ENCODE assay signal across 7 mouse cellular contexts in genomic region chr4:129821087-129821616, GRCm38 (mm10). TPM values are rescaled to one million over a fixed set of nuclear protein-coding genes. Genes with fewer than 3 reads are reported as not detected.
A peak's percentile ranks its signal among the peaks of the same experiment; 100 is the strongest.
DNase-seq lines count a peak whose midpoint lies in the region; ATAC-seq and TF ChIP-seq lines count a peak whose summit lies in the region.

No protein-coding gene starts in this region.

- no peak for TF ChIP-seq POLR2A in brain, embryonic 14.5 days (IDR thresholded peaks at IDR 0.05; ENCODE audit: borderline replicate concordance, extremely low read depth, insufficient read depth, insufficient read length, poor library complexity, severe bottlenecking)

- peak overlapping the region; percentile 98 for H3K27ac ChIP-seq in heart, embryonic 16.5 days (ENCODE audit: low read length)

- WGBS in heart, embryonic 16.5 days: 0% methylated on average over 16 of the region's 16 CpGs

- H3K36me3 ChIP-seq in heart, embryonic 16.5 days (ENCODE audit: control insufficient read depth, insufficient read depth): no peaks in the 10 kb centered on the region

- DNase-seq in spleen, postnatal 36 days (ENCODE audit: low spot score in 2 of 2): peak; percentile 57 to 64
- no peak for DNase-seq in spleen, adult 18-20 months
- DNase-seq in brain, embryonic 14.5 days (ENCODE audit: low read depth): peak; percentile 47
- DNase-seq in layer of hippocampus, postnatal 25 days (ENCODE audit: extremely low spot score in 1 of 2, low spot score in 1 of 2): no peak
- no peak for DNase-seq in left cerebral cortex, postnatal 14 days (ENCODE audit: low spot score in 2 of 2)

- no peaks in the 10 kb centered on the region for H3K27me3 ChIP-seq in heart, embryonic 16.5 days (ENCODE audit: control insufficient read depth, insufficient read depth, low read length)

- intact Hi-C loops in left cerebral cortex, postnatal 14 days (cut with DNase I): no loop called here

- no peak for TF ChIP-seq CTCF in brain, embryonic 14.5 days (IDR thresholded peaks at IDR 0.05; ENCODE audit: borderline replicate concordance, extremely low read depth, insufficient read depth, insufficient read length)

- H3K9me3 ChIP-seq in heart, embryonic 16.5 days (replicated peaks; ENCODE audit: control insufficient read depth, low read length): no peaks in the 10 kb centered on the region

- peak overlapping the region; percentile 93 for H3K4me3 ChIP-seq in heart, embryonic 16.5 days (ENCODE audit: low read length)

- H3K4me1 ChIP-seq in heart, embryonic 16.5 days (ENCODE audit: control insufficient read depth, insufficient read depth, low read length): peaks cover 57% of the 10 kb centered on the region

- peak overlapping the region; percentile 98 for H3K9ac ChIP-seq in heart, embryonic 16.5 days (ENCODE audit: low read length)

- ATAC-seq in heart, embryonic 16.5 days (replicated peaks; ENCODE audit: extremely low read depth, insufficient read depth, low FRiP score): no peak
- peak; percentile 23; the same call in 1 of the 2 replicates for ATAC-seq in megakaryocyte, adult 5-6 weeks (ENCODE audit: poor library complexity, severe bottlenecking)

- peak overlapping the region; percentile 84 for H3K4me2 ChIP-seq in heart, embryonic 16.5 days (ENCODE audit: low read depth, low read length)

RNA-seq across cellular contexts. Expression of gene Ptp4a2, which starts 10.1 kb away (rescaled TPM):
- 89.6 and 106 TPM in 2 replicates for polyA plus RNA-seq in brain, embryonic 14.5 days (2012; rRNA removed)
- 352 and 364 TPM in 2 replicates for polyA plus RNA-seq in heart, embryonic 16.5 days (2015; fragmentation: Nextera tagmentation; extraction: Ambion mirVana)
- total RNA-seq in megakaryocyte, adult 5-6 weeks (2015): 363 and 365 TPM in 2 replicates
- 430 and 463 TPM in 2 replicates for total RNA-seq in megakaryocyte, adult 5-6 weeks (2017)
- 100 to 1,000 TPM; 132 to 145 TPM for total RNA-seq in layer of hippocampus, postnatal 25 days (2021)
- total RNA-seq in left cerebral cortex, postnatal 14 days (2021): 100 to 1,000 TPM; 112 to 126 TPM

Comparison
In these comparisons a context has a peak if more than half of its experiments do, and no peak if none do; other contexts are left out.
1. DNase-seq: peak in spleen, postnatal 36 days (2 of 2) and brain, embryonic 14.5 days (single experiment); none in spleen, adult 18-20 months (0 of 2), layer of hippocampus, postnatal 25 days (0 of 2) and left cerebral cortex, postnatal 14 days (0 of 2).